ENCODE assay signal across 21 mouse cellular contexts in the genomic region with DNA sequence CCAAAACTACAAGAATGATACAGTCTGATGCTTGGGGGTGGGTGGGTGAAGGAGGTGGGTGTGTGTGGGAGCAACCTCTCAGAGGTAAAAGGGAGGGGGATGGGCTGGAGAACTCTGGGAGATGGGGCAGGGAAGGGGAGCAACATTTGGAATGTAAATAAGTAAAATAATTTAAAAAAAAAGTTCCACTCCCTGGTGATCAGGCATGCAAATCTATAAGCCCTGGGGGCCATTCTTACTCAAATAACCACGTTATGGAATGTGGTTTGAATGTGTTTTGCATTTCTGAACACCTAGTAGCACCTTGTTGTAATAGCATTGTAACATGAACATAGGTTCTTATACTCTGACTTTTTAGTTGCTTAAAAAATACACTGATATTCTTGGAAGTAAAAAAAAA. TPM values are rescaled to one million over a fixed set of nuclear protein-coding genes. Genes with fewer than 3 reads are reported as not detected.
A peak's percentile ranks its signal among the peaks of the same experiment; 100 is the strongest.
DNase-seq lines count a peak whose midpoint lies in the region; ATAC-seq and TF ChIP-seq lines count a peak whose summit lies in the region.
"Had no signal": no experiment of that assay in that cellular context is flagged by ENCODE, and none has a peak within 500 bp of the region (broad histone marks: within the 10 kb centered on the region; RNA-seq: fewer than 3 reads in every experiment).

No protein-coding gene starts in this region.

- DNase-seq in kidney, adult 2 months, result peak; percentile 10
- peak; percentile 42 for DNase-seq in CH12.LX (ENCODE audit: extremely low read depth)
- no peak for DNase-seq in frontal cortex, postnatal 14 days (ENCODE audit: low spot score in 2 of 2)
- DNase-seq: adrenal gland, adult 2 months; adrenal gland, adult 8-10 months; adrenal gland, postnatal 10 days; adrenal gland, postnatal 14 days; adrenal gland, postnatal 25 days; adrenal gland, postnatal 36 days; B cell, adult 2 months; cerebellum, adult 11 months; cerebellum, adult 11-12 months; cerebellum, adult 18-20 months; cerebellum, adult 2 months had no signal

- H3K36me3 ChIP-seq in kidney, adult 2 months (ENCODE audit: control insufficient read depth, insufficient read depth, low read length), result no peaks in the 10 kb centered on the region
- no peaks in the 10 kb centered on the region for H3K36me3 ChIP-seq in kidney, embryonic 14.5 days (ENCODE audit: control insufficient read depth, insufficient read depth, low read length)
- no peaks in the 10 kb centered on the region for H3K36me3 ChIP-seq in CH12.LX (replicated peaks in 1 of 2; ENCODE audit: control insufficient read depth in 1 of 2, insufficient read depth in 1 of 2, low read length in 1 of 2)
- H3K36me3 ChIP-seq: G1E had no signal

- peak; percentile 39; the same call in 1 of the 2 replicates for TF ChIP-seq EP300 in CH12.LX (IDR thresholded peaks at IDR 0.05; ENCODE audit: low read length)

- H3K4me1 ChIP-seq in kidney, adult 2 months (ENCODE audit: control insufficient read depth, insufficient read depth, low read length), result no peaks in the 10 kb centered on the region
- H3K4me1 ChIP-seq in kidney, embryonic 14.5 days (ENCODE audit: control insufficient read depth, insufficient read depth, low read length), result no peaks in the 10 kb centered on the region
- peaks cover 2 to 13% of the 10 kb centered on the region in 2 experiments; a peak in 3 of 4 replicates for H3K4me1 ChIP-seq in CH12.LX (ENCODE audit: control insufficient read depth in 1 of 2, insufficient read depth in 2 of 2)

- no peak overlapping the region for H3K4me2 ChIP-seq in kidney, embryonic 14.5 days (replicated peaks; ENCODE audit: low read depth, low read length)
- H3K4me2 ChIP-seq in CH12.LX (ENCODE audit: insufficient read depth, low read depth, poor library complexity, severe bottlenecking), result no peak overlapping the region

- no peaks in the 10 kb centered on the region for H3K79me2 ChIP-seq in CH12.LX (replicated peaks; ENCODE audit: control insufficient read depth, extremely low read depth, insufficient read depth, poor library complexity, severe bottlenecking)

- WGBS in kidney, adult 2 months, result 28% methylated on average over 1 of the region's 1 CpGs
- WGBS in kidney, embryonic 14.5 days, result 36% methylated on average over 1 of the region's 1 CpGs

- no peak for TF ChIP-seq CTCF in kidney, adult 2 months (conservative IDR thresholded peaks at IDR 0.05; ENCODE audit: insufficient read depth, insufficient read length, low read depth, low read length)
- no peak for TF ChIP-seq CTCF in CH12.LX (conservative IDR thresholded peaks at IDR 0.05 in 1 of 2, IDR thresholded peaks at IDR 0.05 in 1 of 2; ENCODE audit: low read depth in 2 of 2, low read length in 2 of 2)

- no peak overlapping the region for H3K27ac ChIP-seq in kidney, adult 2 months (ENCODE audit: insufficient read depth, low read depth, low read length)
- H3K27ac ChIP-seq in kidney, embryonic 14.5 days (ENCODE audit: low read depth, low read length), result no peak overlapping the region
- no peak overlapping the region for H3K27ac ChIP-seq in CH12.LX (ENCODE audit: insufficient read depth, low read depth)

- in situ Hi-C loops in CH12.LX (cut with MboI; ENCODE audit: low pct_ligation_motif_present, low pct_unique_long_range_greater_than_20kb, low sequenced_read_pairs), result no loop called here

- H3K9ac ChIP-seq in kidney, embryonic 14.5 days (ENCODE audit: low read depth, low read length), result no peak overlapping the region
- H3K9ac ChIP-seq in CH12.LX (ENCODE audit: insufficient read depth, low read depth), result no peak overlapping the region

- H3K9me3 ChIP-seq in kidney, embryonic 14.5 days (ENCODE audit: control insufficient read depth, low read length), result peaks cover 2% of the 10 kb centered on the region; the same call in 1 of the 2 replicates
- no peaks in the 10 kb centered on the region for H3K9me3 ChIP-seq in CH12.LX (replicated peaks; ENCODE audit: low read length)
- H3K9me3 ChIP-seq: G1E had no signal

- TF ChIP-seq POLR2A in kidney, adult 2 months (IDR thresholded peaks at IDR 0.05; ENCODE audit: low read depth, low read length), result no peak
- no peak for TF ChIP-seq POLR2A in CH12.LX (IDR thresholded peaks at IDR 0.05; ENCODE audit: low read depth, low read length)

- no peak for TF ChIP-seq RAD21 in CH12.LX (IDR thresholded peaks at IDR 0.05; ENCODE audit: low read depth, low read length)

- no peaks in the 10 kb centered on the region for H3K27me3 ChIP-seq in kidney, adult 2 months (replicated peaks; ENCODE audit: control insufficient read depth, insufficient read depth, low read length)
- no peaks in the 10 kb centered on the region for H3K27me3 ChIP-seq in kidney, embryonic 14.5 days (ENCODE audit: control insufficient read depth, insufficient read depth, low read length)
- H3K27me3 ChIP-seq in CH12.LX (replicated peaks), result peaks cover 3% of the 10 kb centered on the region
- H3K27me3 ChIP-seq: Patski had no signal

- dilution Hi-C loops in CH12.LX (cut with MboI; ENCODE audit: extremely low pct_ligation_motif_present, extremely low pct_unique_long_range_greater_than_20kb, low sequenced_read_pairs), result no loop called here

- H3K4me3 ChIP-seq in kidney, adult 2 months (ENCODE audit: insufficient read depth, low read depth, low read length), result no peak overlapping the region
- no peak overlapping the region for H3K4me3 ChIP-seq in kidney, embryonic 14.5 days (ENCODE audit: low read length)
- H3K4me3 ChIP-seq in CH12.LX (replicated peaks in 1 of 3; ENCODE audit: low read depth in 2 of 3, low read length in 2 of 3, poor library complexity in 1 of 3), result no peak overlapping the region

- no peak for ATAC-seq in kidney, embryonic 14.5 days (ENCODE audit: low FRiP score, low TSS enrichment)
- ATAC-seq: activated CD4-positive, CD25-positive, alpha-beta regulatory T cell, adult 4 months; CD4-positive, CD25-positive, alpha-beta regulatory T cell, adult 4 months; Patski had no signal

TF ChIP-seq in CH12.LX, 34 proteins besides CTCF, POLR2A, EP300 and RAD21:
- TF ChIP-seq GABPA (IDR thresholded peaks at IDR 0.05; ENCODE audit: insufficient replicate concordance, low read depth, low read length) (no peak), BHLHE40 (IDR thresholded peaks at IDR 0.05; ENCODE audit: low read depth, low read length) (peak; percentile 21; the same call in 1 of the 2 replicates), MAX (IDR thresholded peaks at IDR 0.05; ENCODE audit: low read length) (no peak), ZNF384 (IDR thresholded peaks at IDR 0.05; ENCODE audit: low read depth, low read length) (peak; percentile 82), IRF4 (IDR thresholded peaks at IDR 0.05; ENCODE audit: low read depth, low read length) (peak; percentile 62; the same call in 1 of the 2 replicates)

RNA-seq across cellular contexts. Expression of a gene that starts 34.1 kb away (rescaled TPM):
- polyA plus RNA-seq in kidney, adult 2 months (2012; rRNA removed), result 2.4 and 3.4 TPM in 2 replicates
- polyA plus RNA-seq in kidney, embryonic 14.5 days (2014; fragmentation: Nextera tagmentation; extraction: Ambion mirVana), result 6.5 and 7.5 TPM in 2 replicates
- 7.5 and 8.4 TPM in 2 replicates for total RNA-seq in CH12.LX (2012; rRNA removed)
- 9.2 and 9.7 TPM in 2 replicates for total RNA-seq in CH12.LX (2014; rRNA removed)
- 18.8 and 19.8 TPM in 2 replicates for polyA plus RNA-seq in CH12.LX (2012; ENCODE audit: insufficient read length, low read depth)
- total RNA-seq: ES-E14 had no signal

RNA-seq across cellular contexts. Expression of a gene that starts 43.2 kb away (rescaled TPM):
- 0.45 and 0.61 TPM in 2 replicates for polyA plus RNA-seq in kidney, adult 2 months (2012; rRNA removed)
- 1.5 and 2.7 TPM in 2 replicates for polyA plus RNA-seq in kidney, embryonic 14.5 days (2014; fragmentation: Nextera tagmentation; extraction: Ambion mirVana)
- total RNA-seq in CH12.LX (2012; rRNA removed) (0.21 and 0.25 TPM in 2 replicates), CH12.LX (2014; rRNA removed) (0.15 TPM in 2 replicates)
- polyA plus RNA-seq in CH12.LX (2012; ENCODE audit: insufficient read length, low read depth), result 0.26 TPM in 1 of 2 replicates, not detected in the other
- total RNA-seq: G1E, MEL had no signal
- polyA plus RNA-seq: G1E had no signal

Comparison
In these comparisons a context has a peak if more than half of its experiments do, and no peak if none do; other contexts are left out.
1. DNase-seq: peak in kidney, adult 2 months (single experiment) and CH12.LX (single experiment); none in frontal cortex, postnatal 14 days (0 of 2).